Mouse (Mus musculus) liver, embryonic 13.5 days (tissue): ENCODE results near the gene Zfhx3. TPM values are rescaled to one million over a fixed set of nuclear protein-coding genes. Genes with fewer than 3 reads are reported as not detected.

Experiments
- ATAC-seq: fragments of 200-750 bp; cut with Nextera tagmentation; 2 replicates; pipeline ENCODE4 v1.8.0; 2017; ENCODE audit warnings: low read depth, mild to moderate bottlenecking, moderate number of reproducible peaks, moderate library complexity
- DNase-seq: peaks from one replicate; pipeline ENCODE4 v3.0.0; 2022
- H3K27ac ChIP-seq: fragments of 300-500 bp; sonication (generic); 2 replicates; pipeline ENCODE4 v1.5.1; 2015; ENCODE audit warnings: moderate library complexity, mild to moderate bottlenecking, inconsistent platforms
- H3K27me3 ChIP-seq: fragments of 300-500 bp; sonication (generic); 2 replicates; pipeline ENCODE4 v1.6.1; 2015; ENCODE audit warnings: mild to moderate bottlenecking, inconsistent platforms
- H3K36me3 ChIP-seq: fragments of 300-500 bp; sonication (generic); 2 replicates; pipeline ENCODE4 v1.6.1; 2015; ENCODE audit warnings: mild to moderate bottlenecking, inconsistent platforms
- H3K4me1 ChIP-seq: fragments of 300-500 bp; sonication (generic); replicated peaks from 2 replicates; pipeline ENCODE4 v1.6.1; 2015; ENCODE audit warnings: inconsistent platforms
- H3K4me2 ChIP-seq: fragments of 300-500 bp; sonication (generic); 2 replicates; pipeline ENCODE4 v1.6.1; 2015; ENCODE audit warnings: inconsistent platforms, mild to moderate bottlenecking, moderate library complexity
- H3K4me3 ChIP-seq: fragments of 300-500 bp; sonication (generic); replicated peaks from 2 replicates; pipeline ENCODE4 v1.5.1; 2015; ENCODE audit warnings: mild to moderate bottlenecking, inconsistent platforms
- H3K9ac ChIP-seq: fragments of 300-500 bp; sonication (generic); 2 replicates; pipeline ENCODE4 v1.6.1; 2015; ENCODE audit warnings: mild to moderate bottlenecking, inconsistent platforms
- H3K9me3 ChIP-seq: fragments of 300-500 bp; sonication (generic); replicated peaks from 2 replicates; pipeline ENCODE4 v1.6.1; 2016; ENCODE audit warnings: inconsistent platforms
- WGBS: fragments of 180-500 bp; shearing (Covaris S2); methylation state at CpG from one replicate; pipeline ENCODE4 v1.1.7; 2015; ENCODE audit not compliant: insufficient replicate concordance; 5-methylcytosine and 5-hydroxymethylcytosine counted together
- polyA plus RNA-seq: library from polyadenylated mRNA; unstranded; fragments of >200 nt; fragmentation: Nextera tagmentation; extraction: Ambion mirVana; gene quantifications from 2 replicates; pipeline ENCODE4 v1.2.1, GENCODE M21; 2015

The Zfhx3 gene
- polyA plus RNA-seq, 1 experiment from 2014 or later, result 1.0 TPM

- Histone ChIP-seq H3K36me3 (no peaks in the 10 kb centered on the region), H3K4me1 (no peaks in the 10 kb centered on the region), H3K9me3 (no peaks in the 10 kb centered on the region), H3K9ac (no peak overlapping the region), H3K4me3 (no peak overlapping the region), H3K4me2 (no peak overlapping the region), H3K27me3 (no peaks in the 10 kb centered on the region), H3K27ac (no peak overlapping the region)
- DNase-seq, result no peak
- 51% methylated on average over 4 of the region's 4 CpGs for WGBS
- ATAC-seq, result no peak
Measured at GRCm38 (mm10) chr8:108188044-108188443, 245.6 kb downstream of the Zfhx3 start.

- Histone ChIP-seq H3K4me2 (no peak overlapping the region), H3K9ac (no peak overlapping the region), H3K27me3 (no peaks in the 10 kb centered on the region), H3K4me1 (no peaks in the 10 kb centered on the region), H3K27ac (no peak overlapping the region), H3K4me3 (no peak overlapping the region), H3K9me3 (no peaks in the 10 kb centered on the region), H3K36me3 (no peaks in the 10 kb centered on the region)
- 55% methylated on average over 8 of the region's 8 CpGs for WGBS
- no peak for DNase-seq
- no peak for ATAC-seq
Measured at GRCm38 (mm10) chr8:108194571-108194970, 252.1 kb downstream of the Zfhx3 start.

GRCm38 (mm10) chr8:108215026-108215425 is 272.6 kb downstream of the Zfhx3 start:
- ATAC-seq (no peak), DNase-seq (no peak)
- H3K27me3 ChIP-seq, result no peaks in the 10 kb centered on the region
- no peaks in the 10 kb centered on the region for H3K9me3 ChIP-seq
- no peak overlapping the region for H3K4me3 ChIP-seq
- no peaks in the 10 kb centered on the region for H3K4me1 ChIP-seq
- no peak overlapping the region for H3K4me2 ChIP-seq
- H3K9ac ChIP-seq, result no peak overlapping the region
- no peaks in the 10 kb centered on the region for H3K36me3 ChIP-seq
- WGBS, result 73% methylated on average over 3 of the region's 3 CpGs
- no peak overlapping the region for H3K27ac ChIP-seq

- H3K4me3 ChIP-seq, result no peak overlapping the region
- H3K27ac ChIP-seq, result no peak overlapping the region
- no peaks in the 10 kb centered on the region for H3K27me3 ChIP-seq
- H3K36me3 ChIP-seq, result no peaks in the 10 kb centered on the region
- DNase-seq, result no peak
- H3K9me3 ChIP-seq, result no peaks in the 10 kb centered on the region
- WGBS, result 63% methylated on average over 13 of the region's 13 CpGs
- no peak overlapping the region for H3K9ac ChIP-seq
- H3K4me2 ChIP-seq, result no peak overlapping the region
- no peak for ATAC-seq
- no peaks in the 10 kb centered on the region for H3K4me1 ChIP-seq
Measured at GRCm38 (mm10) chr8:108218171-108218840, 275.9 kb downstream of the Zfhx3 start.

GRCm38 (mm10) chr8:108220511-108220910 is 278.1 kb downstream of the Zfhx3 start:
- Histone ChIP-seq H3K4me1 (no peaks in the 10 kb centered on the region), H3K9me3 (no peaks in the 10 kb centered on the region), H3K27me3 (no peaks in the 10 kb centered on the region), H3K9ac (no peak overlapping the region), H3K36me3 (no peaks in the 10 kb centered on the region), H3K4me3 (no peak overlapping the region), H3K4me2 (no peak overlapping the region), H3K27ac (no peak overlapping the region)
- 59% methylated on average over 3 of the region's 3 CpGs for WGBS
- DNase-seq, result no peak
- ATAC-seq, result no peak

- Histone ChIP-seq H3K9ac (no peak overlapping the region), H3K4me2 (no peak overlapping the region), H3K4me3 (no peak overlapping the region), H3K27me3 (no peaks in the 10 kb centered on the region), H3K36me3 (no peaks in the 10 kb centered on the region), H3K9me3 (no peaks in the 10 kb centered on the region), H3K4me1 (no peaks in the 10 kb centered on the region), H3K27ac (no peak overlapping the region)
- ATAC-seq, result no peak
- DNase-seq, result no peak
- WGBS, result 58% methylated on average over 2 of the region's 2 CpGs
Measured at GRCm38 (mm10) chr8:108222091-108222490, 279.6 kb downstream of the Zfhx3 start.

GRCm38 (mm10) chr8:108232326-108232725 is 289.9 kb downstream of the Zfhx3 start:
- DNase-seq (no peak), ATAC-seq (no peak)
- 63% methylated on average over 7 of the region's 7 CpGs for WGBS
- no peak overlapping the region for H3K4me2 ChIP-seq
- H3K4me3 ChIP-seq, result no peak overlapping the region
- H3K36me3 ChIP-seq, result no peaks in the 10 kb centered on the region
- no peaks in the 10 kb centered on the region for H3K9me3 ChIP-seq
- no peaks in the 10 kb centered on the region for H3K4me1 ChIP-seq
- H3K9ac ChIP-seq, result no peak overlapping the region
- H3K27ac ChIP-seq, result no peak overlapping the region
- no peaks in the 10 kb centered on the region for H3K27me3 ChIP-seq

GRCm38 (mm10) chr8:108234481-108234880 is 292.0 kb downstream of the Zfhx3 start:
- no peak for ATAC-seq
- Histone ChIP-seq H3K9ac (no peak overlapping the region), H3K27me3 (no peaks in the 10 kb centered on the region), H3K4me2 (no peak overlapping the region), H3K9me3 (no peaks in the 10 kb centered on the region), H3K4me3 (no peak overlapping the region), H3K27ac (no peak overlapping the region), H3K36me3 (no peaks in the 10 kb centered on the region), H3K4me1 (no peaks in the 10 kb centered on the region)
- no peak for DNase-seq
- WGBS, result 39% methylated on average over 4 of the region's 4 CpGs

GRCm38 (mm10) chr8:108236715-108237114 is 294.3 kb downstream of the Zfhx3 start:
- ATAC-seq, result no peak
- no peak overlapping the region for H3K27ac ChIP-seq
- no peaks in the 10 kb centered on the region for H3K4me1 ChIP-seq
- no peak overlapping the region for H3K4me2 ChIP-seq
- no peak for DNase-seq
- 54% methylated on average over 8 of the region's 8 CpGs for WGBS
- H3K27me3 ChIP-seq, result peaks cover 4% of the 10 kb centered on the region; the same call in 1 of the 2 replicates
- H3K9me3 ChIP-seq, result no peaks in the 10 kb centered on the region
- no peaks in the 10 kb centered on the region for H3K36me3 ChIP-seq
- no peak overlapping the region for H3K9ac ChIP-seq
- H3K4me3 ChIP-seq, result no peak overlapping the region

- Histone ChIP-seq H3K4me3 (no peak overlapping the region), H3K4me1 (no peaks in the 10 kb centered on the region), H3K9me3 (no peaks in the 10 kb centered on the region), H3K4me2 (no peak overlapping the region), H3K27ac (no peak overlapping the region), H3K9ac (no peak overlapping the region), H3K27me3 (peaks cover 4% of the 10 kb centered on the region; the same call in 1 of the 2 replicates), H3K36me3 (no peaks in the 10 kb centered on the region)
- 69% methylated on average over 5 of the region's 5 CpGs for WGBS
- ATAC-seq, result no peak
- DNase-seq, result no peak
Measured at GRCm38 (mm10) chr8:108239531-108239930, 297.1 kb downstream of the Zfhx3 start.

- Histone ChIP-seq H3K9me3 (no peaks in the 10 kb centered on the region), H3K36me3 (no peaks in the 10 kb centered on the region), H3K4me1 (no peaks in the 10 kb centered on the region), H3K27me3 (peaks cover 4% of the 10 kb centered on the region; the same call in 1 of the 2 replicates), H3K4me2 (no peak overlapping the region), H3K9ac (no peak overlapping the region), H3K27ac (no peak overlapping the region), H3K4me3 (no peak overlapping the region)
- DNase-seq, result no peak
- ATAC-seq, result no peak
- 39% methylated on average over 19 of the region's 19 CpGs for WGBS
Measured at GRCm38 (mm10) chr8:108241041-108241690, 298.7 kb downstream of the Zfhx3 start.

- Histone ChIP-seq H3K36me3 (no peaks in the 10 kb centered on the region), H3K4me3 (no peak overlapping the region), H3K9me3 (no peaks in the 10 kb centered on the region), H3K9ac (no peak overlapping the region), H3K27ac (no peak overlapping the region), H3K4me2 (no peak overlapping the region), H3K27me3 (peaks cover 4% of the 10 kb centered on the region; the same call in 1 of the 2 replicates), H3K4me1 (no peaks in the 10 kb centered on the region)
- ATAC-seq, result no peak
- 66% methylated on average over 9 of the region's 9 CpGs for WGBS
- no peak for DNase-seq
Measured at GRCm38 (mm10) chr8:108243270-108243669, 300.8 kb downstream of the Zfhx3 start.
